Mouse (Mus musculus) brain, embryonic 18.5 days (tissue): ENCODE measurements at regions not wholly inside any gene's neighbourhood (a gene's known extent, or its start where the extent isn't known, plus 50 kb on each side); places are given as distances from the start of the nearest gene placed in this dataset.

ENCODE experiments used
- DNase-seq: peaks from one replicate; pipeline ENCODE4 v3.0.0-alpha.2; 2012; ENCODE audit warnings: low read depth, low spot score

GRCm38 (mm10) chr5:133569096-133569495 is 530.4 kb upstream of the Castor2 start:
- DNase-seq = no peak

- DNase-seq = no peak
Measured at GRCm38 (mm10) chr5:133566506-133566905, 533.0 kb upstream of the Castor2 start.

- DNase-seq = no peak
Measured at GRCm38 (mm10) chr5:133550657-133551056, 548.9 kb upstream of the Castor2 start.

GRCm38 (mm10) chr5:133542217-133542616 is 557.3 kb upstream of the Castor2 start:
- DNase-seq = no peak

GRCm38 (mm10) chr5:133532678-133533077 is 566.8 kb upstream of the Castor2 start:
- DNase-seq = no peak

GRCm38 (mm10) chr5:133505661-133506060 is 593.9 kb upstream of the Castor2 start:
- no peak for DNase-seq

GRCm38 (mm10) chr5:133487806-133488290 is 611.7 kb upstream of the Castor2 start:
- DNase-seq = no peak

- DNase-seq = no peak
Measured at GRCm38 (mm10) chr5:133482291-133483086, 617.0 kb upstream of the Castor2 start.

- no peak for DNase-seq
Measured at GRCm38 (mm10) chr5:133479205-133479604, 620.3 kb upstream of the Castor2 start.

- no peak for DNase-seq
Measured at GRCm38 (mm10) chr5:133453349-133454049, 646.0 kb upstream of the Castor2 start.

- no peak for DNase-seq
Measured at GRCm38 (mm10) chr5:133449926-133450325, 649.6 kb upstream of the Castor2 start.

- DNase-seq = no peak
Measured at GRCm38 (mm10) chr5:133400826-133401225, 698.7 kb upstream of the Castor2 start.

- no peak for DNase-seq
Measured at GRCm38 (mm10) chr5:133389896-133390295, 709.6 kb upstream of the Castor2 start.

GRCm38 (mm10) chr5:133389023-133389840 is 710.3 kb upstream of the Castor2 start:
- DNase-seq = no peak

- DNase-seq = no peak
Measured at GRCm38 (mm10) chr5:133385374-133386349, 713.8 kb upstream of the Castor2 start.

- peak; percentile 77 for DNase-seq
Measured at GRCm38 (mm10) chr5:133365771-133366170, 733.7 kb upstream of the Castor2 start.

GRCm38 (mm10) chr5:133347516-133347915 is 752.0 kb upstream of the Castor2 start:
- no peak for DNase-seq

GRCm38 (mm10) chr5:133341973-133342372 is 757.5 kb upstream of the Castor2 start:
- DNase-seq = no peak

GRCm38 (mm10) chr5:133320626-133321025 is 777.5 kb upstream of the Auts2 start:
- no peak for DNase-seq

- DNase-seq = no peak
Measured at GRCm38 (mm10) chr5:133320206-133320605, 777.1 kb upstream of the Auts2 start.

- DNase-seq = no peak
Measured at GRCm38 (mm10) chr5:133314031-133314430, 770.9 kb upstream of the Auts2 start.
